Mouse (Mus musculus) small intestine, adult 2 months (tissue): ENCODE data around the gene Sds.

Experiments used
- CTCF ChIP-seq: fragments of 200-500 bp; IDR thresholded peaks from 2 replicates; pipeline ENCODE4 v1.5.1; 2012; ENCODE audit warnings: low read depth, mild to moderate bottlenecking, control low read depth, inconsistent platforms, low read length, moderate library complexity, mixed read lengths; ENCODE audit not compliant: insufficient replicate concordance, insufficient read length; ENCODE audit errors: extremely low read depth
- POLR2A ChIP-seq: fragments of 200-500 bp; IDR thresholded peaks from 2 replicates; pipeline ENCODE4 v1.6.1; 2012; ENCODE audit warnings: low read depth, mild to moderate bottlenecking, control low read depth, inconsistent platforms, low read length, moderate library complexity

DNA sequence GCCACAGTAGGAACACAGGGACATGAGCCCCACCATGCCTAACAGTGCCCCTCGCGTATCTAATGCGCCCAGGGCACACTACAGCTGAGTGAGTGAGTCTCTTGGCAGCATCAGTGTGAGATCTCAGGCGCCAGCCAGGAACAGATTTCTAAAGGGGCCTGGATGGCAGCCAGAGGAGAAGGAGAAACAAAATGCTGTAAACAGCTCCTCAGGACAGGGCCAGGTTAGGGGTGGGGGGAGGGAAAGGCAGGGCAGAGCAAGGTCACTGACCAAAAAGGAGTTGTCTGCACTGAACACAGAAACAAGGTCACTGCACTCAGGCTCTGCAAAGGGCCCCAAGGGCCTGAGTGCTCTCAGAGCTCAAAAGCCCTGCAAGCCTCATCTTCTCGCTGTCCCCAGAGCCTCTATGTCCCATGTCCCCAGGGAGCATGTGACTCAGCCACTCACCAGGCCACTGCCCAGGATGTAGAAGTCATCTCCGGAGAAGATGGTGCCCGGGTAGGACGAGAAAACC is 14.4 kb downstream of the Sds start:
- no peak for TF ChIP-seq CTCF
- no peak for TF ChIP-seq POLR2A
